Mouse (Mus musculus) ES-CJ7 (cell line): ENCODE results near the gene Dusp15.

Experiments
- DNase-seq: peaks from one replicate; pipeline ENCODE4 v3.0.0; 2011; ENCODE audit warnings: low read depth, low spot score

Gene Dusp15

DNA sequence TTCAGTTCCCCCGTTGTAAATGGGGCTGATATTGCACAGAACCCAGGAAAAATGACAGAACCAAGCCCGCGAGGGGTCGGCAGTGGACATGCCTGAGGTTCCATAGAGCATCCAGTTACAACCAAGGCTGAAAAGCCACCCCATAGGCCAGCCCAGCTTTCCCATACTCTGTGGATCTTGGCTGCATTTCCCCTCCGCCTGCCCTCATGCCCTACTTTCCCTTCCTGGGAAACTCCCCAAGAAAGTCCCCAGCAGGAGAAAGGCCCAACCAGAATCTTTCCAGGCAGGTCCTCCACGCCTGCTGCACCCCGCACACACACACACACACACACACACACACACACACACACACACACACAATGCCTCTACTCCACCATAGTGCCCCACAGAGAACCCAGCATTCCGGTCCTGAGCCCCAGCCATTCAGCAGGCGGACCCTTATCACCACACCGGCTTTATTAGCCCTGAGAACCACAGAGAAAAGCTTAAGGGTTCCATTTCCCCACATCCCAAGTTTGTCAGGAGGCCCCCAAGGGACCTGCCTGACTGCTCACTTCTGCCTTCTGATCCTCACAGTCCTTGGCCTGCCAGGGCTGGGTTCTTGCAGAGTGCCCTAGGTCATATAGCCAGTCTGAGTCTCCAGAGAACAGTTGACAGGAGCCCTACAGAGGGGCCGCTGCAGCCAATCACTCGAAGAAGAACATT, 19.9 kb downstream of the Dusp15 start:
- no peak for DNase-seq

DNA sequence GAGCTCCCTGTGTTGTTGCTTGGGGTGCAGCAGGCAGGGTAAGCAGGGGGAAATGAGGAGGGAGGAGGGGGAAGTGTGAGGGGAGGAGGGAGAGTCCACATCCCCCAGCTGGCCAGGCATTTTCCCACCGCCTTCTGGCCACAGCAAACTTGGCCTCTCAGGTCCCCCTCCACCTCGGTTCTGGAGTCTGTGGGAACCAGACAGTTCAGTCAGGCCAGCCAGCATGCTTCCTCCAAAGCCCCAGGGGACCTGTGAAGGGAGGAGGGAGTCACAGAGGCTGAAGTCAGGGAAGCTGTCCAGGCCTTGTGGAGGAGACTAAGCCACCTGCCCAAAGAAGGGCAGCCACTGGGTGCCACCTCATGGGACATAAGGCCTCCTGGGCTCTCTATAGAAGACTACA, 21.2 kb downstream of the Dusp15 start:
- DNase-seq = no peak

DNA sequence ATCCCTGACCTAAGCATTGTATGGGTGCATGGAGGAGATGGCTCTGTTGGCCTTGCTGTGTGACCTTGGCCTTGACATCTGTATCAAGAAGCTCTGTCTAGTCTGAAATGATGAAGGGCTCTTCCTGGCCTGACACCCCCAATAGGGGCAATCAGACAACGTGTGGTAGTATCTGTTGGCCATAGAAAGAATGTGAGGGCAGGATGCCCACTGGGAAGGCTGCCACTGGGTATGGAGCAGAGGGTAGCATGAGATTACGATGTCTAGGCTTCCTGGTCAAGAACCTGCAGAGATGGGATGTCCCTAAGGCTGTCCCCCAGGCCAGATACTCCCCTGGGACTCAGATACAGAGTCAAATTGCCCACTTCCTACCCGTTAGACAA, 22.5 kb downstream of the Dusp15 start:
- DNase-seq = no peak

DNA sequence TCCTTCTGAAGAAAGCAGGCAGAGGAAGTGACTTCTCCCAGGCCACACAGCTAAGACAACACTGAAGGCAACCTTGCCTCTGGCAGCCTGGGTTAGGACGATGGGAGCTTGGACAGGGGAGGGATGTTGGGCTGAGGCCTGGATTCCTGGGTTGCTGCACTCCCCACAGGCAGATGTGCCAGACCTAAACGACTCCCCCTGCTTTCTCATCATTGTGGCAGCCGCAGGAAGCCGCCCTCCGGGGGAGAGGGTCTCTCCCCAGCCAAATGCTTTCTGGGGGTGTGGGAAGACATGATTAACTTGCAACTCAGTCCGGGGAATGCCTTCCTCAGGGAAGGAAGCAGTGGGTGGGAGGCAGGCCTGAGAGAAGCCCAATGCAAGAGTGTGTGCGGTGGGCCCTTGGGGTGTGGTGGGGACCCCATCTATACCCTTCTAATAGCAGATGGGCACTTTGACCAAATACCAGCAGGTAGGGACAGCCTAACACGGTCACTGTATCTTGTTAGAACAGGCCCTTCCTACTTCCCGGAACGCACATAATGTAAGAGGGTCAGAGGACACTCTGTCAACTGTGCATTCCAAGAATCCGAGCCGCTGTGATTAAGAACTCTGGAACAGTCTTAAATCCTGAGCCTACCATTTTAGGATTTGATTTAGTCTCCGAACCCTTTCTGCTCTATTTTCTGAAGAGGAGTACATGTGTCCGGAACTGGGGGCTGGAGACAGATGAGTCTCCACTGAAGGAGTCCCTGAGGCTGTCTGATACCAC, 23.1 kb downstream of the Dusp15 start:
- DNase-seq = no peak

DNA sequence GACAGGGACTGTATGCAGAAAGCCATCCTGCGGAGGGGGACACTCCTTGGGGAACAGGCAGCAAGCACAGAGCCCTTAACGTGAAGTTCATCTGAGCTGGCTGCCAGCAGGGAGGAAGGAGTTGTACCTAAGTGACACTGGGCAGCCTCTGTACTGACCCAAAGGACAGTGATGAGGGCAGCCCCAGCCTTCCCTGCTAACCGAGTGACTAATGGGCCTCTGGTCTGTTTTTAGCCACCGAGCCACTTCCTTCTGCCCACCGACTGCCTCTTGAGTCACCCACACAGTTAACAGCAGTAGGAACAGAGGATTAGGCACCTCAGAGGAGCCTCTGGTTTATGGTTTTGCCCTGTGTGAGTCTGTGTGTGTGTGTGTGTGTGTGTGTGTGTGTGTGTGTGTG, 24.1 kb downstream of the Dusp15 start:
- no peak for DNase-seq

DNA sequence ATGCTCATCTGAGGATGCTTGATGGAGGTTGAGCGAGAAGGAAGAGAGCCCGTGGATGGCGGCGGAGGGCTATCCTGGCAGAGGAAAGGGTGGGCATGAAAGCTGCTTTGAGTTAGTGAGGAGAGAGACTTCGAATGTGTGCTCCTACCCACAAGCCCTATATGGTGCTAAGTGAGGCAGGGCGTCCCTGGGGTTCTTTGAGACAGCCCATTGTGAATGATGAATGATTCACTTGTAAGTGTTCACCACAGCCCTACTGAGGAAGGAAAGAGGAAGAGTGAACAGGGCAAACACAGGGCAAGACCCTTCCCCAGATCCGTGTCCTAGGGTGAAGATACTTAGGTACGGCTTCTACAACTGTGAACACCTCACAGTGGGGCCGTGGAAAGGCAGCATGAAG, 24.6 kb downstream of the Dusp15 start:
- no peak for DNase-seq

DNA sequence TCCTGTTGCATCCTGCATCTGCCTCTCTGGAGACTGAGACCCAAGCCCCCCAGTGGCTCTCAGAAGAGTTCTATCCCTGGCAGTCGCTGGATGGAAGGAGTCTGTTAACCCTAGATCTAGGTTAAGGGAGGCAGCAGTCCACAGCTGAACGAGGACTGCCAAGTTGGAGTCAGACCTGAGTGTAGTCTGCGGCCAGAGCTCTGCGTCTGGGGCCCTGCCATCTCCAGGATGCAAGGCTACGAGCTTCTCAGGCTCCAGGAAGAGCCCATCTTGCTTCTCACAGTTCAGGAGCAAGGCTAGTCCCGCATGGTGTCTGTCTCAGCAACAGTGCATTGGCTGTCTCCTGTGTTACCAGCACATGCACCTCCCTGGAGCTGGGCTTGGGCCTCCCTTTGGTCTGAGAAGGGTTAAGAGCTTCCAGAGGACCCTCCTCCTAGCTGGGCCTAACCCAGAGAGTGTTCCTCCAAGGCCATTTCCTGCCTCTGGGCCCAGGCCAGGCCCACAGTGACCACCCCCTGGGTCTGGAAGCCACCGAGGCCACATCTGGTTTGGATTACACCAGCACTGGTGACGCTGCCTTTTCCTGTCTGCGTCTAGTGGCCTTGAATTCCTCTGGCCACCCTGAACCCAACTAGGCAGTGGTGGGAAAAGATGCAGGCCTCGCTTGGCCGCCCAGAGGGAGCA, 26.2 kb downstream of the Dusp15 start:
- no peak for DNase-seq

DNA sequence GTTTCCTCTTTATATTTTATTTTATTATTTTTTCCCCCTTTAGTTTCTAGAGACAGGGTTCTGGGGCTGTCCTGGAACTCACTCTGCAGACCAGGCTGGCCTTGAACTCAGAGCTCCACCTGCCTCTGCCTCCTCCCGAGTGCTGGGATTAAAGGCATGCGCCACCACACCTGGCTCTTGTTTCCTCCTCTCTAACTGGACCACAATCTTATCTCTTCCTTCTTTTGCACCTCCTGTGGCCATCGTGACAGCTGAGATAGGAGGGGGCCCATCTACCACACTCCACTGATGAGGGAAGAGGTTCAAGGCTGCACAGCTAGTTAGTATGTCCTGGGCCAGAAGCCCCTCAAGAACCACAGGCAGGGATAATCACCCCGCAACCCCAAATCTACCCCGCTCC, 27.0 kb downstream of the Dusp15 start:
- DNase-seq = no peak

DNA sequence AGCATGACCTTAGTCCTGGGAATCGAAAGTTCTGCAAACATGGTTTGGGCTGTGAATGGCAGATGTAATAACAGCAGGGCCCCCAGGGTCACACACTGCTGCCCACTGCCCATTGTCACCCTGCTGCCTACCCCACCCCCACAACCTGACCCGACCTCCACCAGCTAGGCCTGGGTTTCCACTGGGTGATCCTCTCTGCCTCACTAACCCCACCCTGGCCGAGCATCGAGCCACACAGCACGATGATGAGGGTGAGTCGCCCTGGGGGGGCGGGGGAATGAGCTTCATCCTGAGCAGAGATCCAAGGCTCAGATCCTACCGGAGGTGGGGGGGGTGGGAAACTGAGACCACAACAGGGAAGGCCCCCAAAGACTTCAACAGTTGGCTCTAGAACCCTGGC, 27.4 kb downstream of the Dusp15 start:
- DNase-seq = no peak

DNA sequence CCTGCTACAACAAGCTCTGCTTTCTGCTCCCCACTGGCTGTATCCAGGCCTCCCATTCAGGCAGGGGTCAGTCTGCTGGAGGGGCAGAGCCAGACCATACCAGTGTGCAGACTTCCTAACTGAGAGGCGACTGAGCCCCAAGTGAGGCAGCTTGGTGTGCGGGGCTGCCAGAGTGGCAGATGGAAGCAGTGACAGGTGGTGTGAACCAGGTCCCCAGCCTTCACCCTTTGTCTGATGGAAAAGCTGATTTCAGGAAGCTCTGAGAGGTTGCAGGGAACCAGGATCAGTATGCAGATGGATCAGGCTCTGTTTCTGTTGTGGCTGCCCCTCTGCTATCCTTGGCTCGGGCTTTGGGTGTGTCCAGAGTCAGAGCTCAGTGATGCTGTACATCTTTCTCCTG, 27.9 kb downstream of the Dusp15 start:
- DNase-seq = no peak

DNA sequence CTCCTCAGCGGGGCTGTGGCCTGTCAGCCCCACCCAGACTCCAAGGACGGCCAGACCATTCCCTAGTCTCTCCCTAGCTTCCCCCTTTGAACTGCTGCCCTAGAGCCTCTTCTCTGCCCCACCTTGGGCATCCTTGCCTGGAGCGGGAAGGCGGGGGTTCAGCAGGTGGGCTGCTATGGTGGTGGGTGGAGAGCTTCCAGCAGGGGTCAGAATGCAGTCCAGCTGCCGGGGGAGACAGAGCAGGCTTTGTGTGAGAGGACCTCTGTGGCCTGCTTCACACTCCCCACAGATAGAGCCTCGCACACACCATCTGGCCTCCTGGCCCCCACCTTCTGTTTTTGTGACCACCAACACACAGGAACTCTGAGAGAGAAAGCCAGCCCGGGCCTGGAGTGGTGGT, 29.1 kb downstream of the Dusp15 start:
- DNase-seq = peak; percentile 21

DNA sequence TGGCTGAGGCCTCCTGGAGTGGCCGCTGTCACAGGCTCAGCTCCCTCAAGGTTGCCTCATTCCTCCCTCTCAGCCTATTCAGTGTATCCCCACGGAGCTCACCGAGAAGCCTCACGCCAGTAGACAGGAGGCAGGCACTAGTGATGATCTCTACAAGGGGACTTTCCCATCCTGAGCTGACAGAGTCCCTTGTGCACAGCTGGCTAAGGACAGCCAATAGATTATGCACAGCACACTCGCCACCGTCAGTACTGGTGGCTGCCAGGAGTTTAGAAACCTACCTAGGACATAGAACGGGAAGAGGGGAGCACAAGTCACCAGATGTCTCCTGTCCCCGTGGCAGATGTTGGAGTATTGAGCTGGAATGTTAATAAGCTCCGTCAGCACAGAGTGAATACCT, 33.8 kb downstream of the Dusp15 start:
- DNase-seq = no peak

DNA sequence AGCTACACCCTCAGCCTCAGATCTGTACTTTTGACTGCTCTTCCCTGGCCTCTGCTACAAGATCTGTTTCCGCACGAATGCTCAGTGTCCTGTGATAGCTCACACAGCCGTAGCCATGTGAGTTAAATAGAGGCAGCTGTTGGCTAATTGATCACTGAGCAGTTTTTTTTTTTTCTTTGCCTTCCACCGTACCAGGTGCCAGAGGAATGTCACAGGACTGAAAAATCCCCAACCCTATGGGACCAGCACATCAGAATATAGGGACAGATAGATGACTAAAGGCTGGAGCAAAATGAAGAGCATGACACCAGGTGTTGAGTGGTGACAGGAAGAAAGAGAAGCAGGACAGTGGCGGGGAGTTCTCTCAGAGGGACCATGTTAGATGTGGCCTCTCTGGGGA, 35.4 kb downstream of the Dusp15 start:
- no peak for DNase-seq

DNA sequence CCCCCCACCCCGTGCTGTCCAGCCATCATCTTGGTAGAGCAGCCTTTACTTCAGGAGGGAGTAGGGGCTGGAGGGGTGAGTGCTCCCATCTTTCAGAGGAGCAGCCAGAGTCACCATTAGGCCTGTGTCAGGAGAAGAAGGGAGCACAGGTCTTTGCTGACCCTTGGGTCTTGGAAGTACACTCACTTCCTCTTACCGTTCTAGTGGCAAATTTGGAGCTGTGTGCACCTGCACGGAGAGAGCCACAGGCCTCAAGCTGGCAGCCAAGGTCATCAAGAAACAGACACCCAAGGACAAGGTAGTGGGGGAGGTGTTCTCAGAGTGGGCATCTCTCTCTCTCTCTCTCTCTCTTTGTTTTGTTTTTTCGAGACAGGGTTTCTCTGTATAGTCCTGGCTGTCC, 36.0 kb downstream of the Dusp15 start:
- no peak for DNase-seq

DNA sequence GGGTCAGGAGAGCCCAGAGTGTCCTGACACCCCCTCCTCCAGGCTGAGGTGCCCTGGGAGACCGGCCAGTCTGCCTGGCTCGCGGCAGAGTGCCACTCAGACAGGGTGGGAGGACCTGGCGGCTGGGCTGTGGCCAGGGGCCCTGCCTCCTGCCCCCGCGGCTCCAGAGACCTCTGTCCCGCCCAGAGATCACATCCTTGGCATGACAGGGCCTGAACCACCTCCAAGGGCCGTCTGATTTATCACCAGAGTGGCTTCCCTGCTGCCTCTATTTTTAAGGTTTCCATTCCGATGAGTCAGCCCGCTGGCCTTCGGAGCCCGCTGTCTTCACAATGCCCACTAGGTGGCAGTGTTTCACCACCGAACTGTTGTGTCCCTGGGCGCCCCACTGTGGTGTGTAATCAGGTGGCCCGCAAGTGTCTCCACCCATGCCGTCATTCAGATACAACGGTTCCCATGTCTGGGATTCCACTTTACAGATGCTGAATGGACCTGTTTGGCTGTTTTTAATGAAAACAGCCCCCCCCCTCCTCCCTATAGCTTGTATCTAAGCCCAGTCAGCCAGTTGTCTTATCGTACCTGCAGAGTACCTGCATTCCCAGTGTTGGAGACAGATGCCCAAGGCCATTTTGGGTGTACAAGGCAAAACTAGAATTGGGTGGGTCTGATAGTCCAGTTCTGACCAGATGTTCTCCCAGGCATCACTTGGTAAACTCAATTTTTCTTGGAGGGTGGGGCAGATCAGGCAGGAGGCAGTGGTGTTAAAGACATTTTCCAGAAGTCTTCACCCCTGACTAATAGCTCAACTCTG, 37.0 kb downstream of the Dusp15 start:
- DNase-seq = peak; percentile 84

DNA sequence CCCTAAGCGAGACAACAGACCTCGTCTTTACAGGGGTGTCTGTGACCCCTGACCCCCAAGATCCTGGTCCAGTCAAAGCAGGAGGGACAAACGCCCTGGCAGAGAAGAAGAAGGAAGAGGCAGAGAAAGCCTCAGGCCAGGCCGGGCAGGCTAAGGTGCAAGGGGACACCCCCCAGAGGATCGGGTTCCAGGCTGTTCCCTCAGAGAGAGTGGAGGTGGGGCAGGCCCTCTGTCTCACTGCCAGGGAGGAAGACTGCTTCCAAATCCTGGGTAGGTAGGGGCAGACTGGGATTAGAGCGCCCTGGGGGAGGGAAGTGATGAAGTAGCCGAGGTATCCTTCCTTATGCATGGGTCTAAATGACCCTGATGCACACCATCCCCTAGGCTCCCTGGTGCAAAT, 38.0 kb downstream of the Dusp15 start:
- DNase-seq = no peak

DNA sequence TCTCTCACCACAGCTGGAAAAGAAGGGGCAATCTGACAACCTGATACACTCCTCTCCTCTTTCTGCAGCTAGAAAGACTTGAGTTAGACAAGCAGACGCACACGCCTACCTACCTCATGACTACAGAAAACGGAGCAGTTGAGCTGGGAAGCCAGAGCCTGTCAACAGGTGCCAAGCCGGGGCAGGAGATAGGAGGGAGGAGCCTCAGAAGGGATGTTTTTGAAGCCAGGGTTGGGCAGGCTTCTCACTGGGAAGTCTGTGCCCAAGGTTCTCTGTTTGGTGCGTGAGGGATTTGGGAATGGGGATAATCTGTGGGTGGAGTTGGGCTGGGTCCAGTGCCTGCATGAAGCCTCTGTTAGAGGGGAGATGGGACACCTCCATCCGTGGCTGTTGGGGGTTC, 40.1 kb downstream of the Dusp15 start:
- DNase-seq = no peak

DNA sequence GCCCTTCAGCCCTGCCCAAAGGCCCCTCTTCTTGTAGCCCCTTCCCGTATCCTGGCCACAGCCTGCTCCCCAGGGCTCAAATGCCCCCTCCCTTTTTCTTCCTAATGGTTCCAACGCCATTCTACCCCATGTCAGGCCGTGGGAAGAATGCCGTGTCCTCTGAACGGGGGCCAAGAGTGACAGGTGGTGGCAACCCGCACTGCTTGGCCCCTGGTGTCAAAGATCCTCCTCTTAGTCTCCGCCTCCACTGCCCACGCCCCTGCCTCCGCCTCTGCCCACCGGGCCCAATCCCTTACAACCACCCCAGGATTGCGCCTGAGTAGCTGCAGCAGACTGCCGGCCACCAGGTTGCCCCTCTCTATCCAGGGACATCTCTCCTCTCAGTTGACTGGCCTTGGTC, 40.5 kb downstream of the Dusp15 start, which contains the start of gene Mylk2:
Gene Mylk2 (plus strand): TSS at position 322 of the 400 bp plus-strand sequence.
- no peak for DNase-seq

DNA sequence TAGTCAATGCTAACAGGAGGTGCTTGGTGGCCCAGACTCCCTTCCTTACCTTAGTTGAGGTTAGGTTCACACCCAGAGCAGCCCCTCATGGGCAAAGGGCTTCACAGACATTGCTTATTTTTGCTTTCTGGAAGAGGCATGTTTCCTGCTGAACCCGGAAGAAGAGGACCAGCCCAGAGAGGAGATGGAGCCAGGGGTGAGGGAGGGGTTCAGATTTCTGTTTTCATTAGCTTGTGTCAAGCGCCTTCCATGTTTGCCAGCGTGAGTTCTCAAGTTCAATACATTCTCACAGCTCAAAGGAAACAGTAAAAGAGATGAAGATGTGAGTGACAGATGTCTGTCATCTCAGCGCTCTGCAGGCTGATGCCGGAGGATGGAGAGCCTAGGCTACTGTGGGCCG, 41.6 kb downstream of the Dusp15 start:
- DNase-seq = no peak

DNA sequence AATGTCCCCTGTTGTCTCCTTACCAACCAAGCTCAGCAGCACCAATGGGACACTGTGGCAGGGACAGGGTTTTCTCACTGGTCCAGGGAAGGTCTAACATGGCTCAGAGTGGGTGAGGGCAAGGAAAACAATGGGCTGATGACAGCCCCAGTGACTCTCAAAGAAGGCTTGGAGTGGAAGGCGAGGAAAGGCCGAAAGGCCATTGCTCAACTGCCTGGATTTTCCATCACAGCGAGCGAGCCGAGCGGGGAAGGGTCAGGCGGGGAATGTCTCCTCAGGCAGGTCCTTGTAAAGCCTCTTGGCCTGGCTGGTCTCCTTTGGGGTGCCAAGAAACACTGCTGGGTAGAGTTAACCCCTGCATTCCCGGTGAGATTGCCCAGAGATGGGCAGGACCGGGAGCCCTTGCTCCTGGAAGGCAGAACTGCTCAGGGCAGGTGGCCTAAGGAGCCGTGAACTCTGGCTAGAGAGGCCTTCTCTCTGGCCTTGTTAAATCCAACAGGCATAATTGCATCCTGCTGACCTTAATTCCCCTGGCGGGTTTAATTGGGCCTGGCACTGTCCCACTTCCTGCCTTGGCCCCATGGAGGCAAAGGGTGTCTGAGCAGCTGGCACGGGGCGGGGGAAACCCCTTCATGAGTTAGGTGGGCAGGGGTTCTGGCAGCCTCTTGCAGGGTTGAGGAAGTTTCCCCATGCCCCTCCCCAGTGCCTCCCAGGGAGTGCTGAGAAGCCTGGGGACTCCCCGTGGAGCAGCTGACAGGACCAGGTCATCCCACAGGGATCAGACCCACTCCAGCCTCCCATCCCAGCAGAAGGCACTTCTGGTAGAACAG, 44.2 kb downstream of the Dusp15 start:
- DNase-seq = no peak
